Mouse (Mus musculus) CD4-positive naive resting alpha-beta T cell, adult 76 days (primary cell): ENCODE data around the gene Polr3e. TPM values are rescaled to one million over a fixed set of nuclear protein-coding genes. Genes with fewer than 3 reads are reported as not detected.

Experiments
- total RNA-seq: library from RNA; stranded (reverse); gene quantifications from one replicate; pipeline ENCODE4 v1.2.4, GENCODE M21; 2023

The Polr3e gene
- total RNA-seq = 32.2 TPM

GRCm38 (mm10) chr7:120917592-120918461, at the start of gene Polr3e:
TSS of gene Polr3e (plus strand) at chr7:120917744.

GRCm38 (mm10) chr7:120982200-120982841, 64.8 kb downstream of the Polr3e start, which contains the start of the genes Cdr2 and Mfsd13b:
TSS of gene Cdr2 (minus strand) at chr7:120982312.
TSS of gene Mfsd13b (plus strand) at chr7:120982509.

Other genes starting within 250 kb of the Polr3e start
- not detected for gene Pdzd9, start 247.4 kb upstream of the Polr3e start, total RNA-seq
- gene Mosmo, start 240.1 kb upstream of the Polr3e start, total RNA-seq = 25.7 TPM
- gene Vwa3a, start 178.4 kb upstream of the Polr3e start, total RNA-seq = not detected
- gene Gm5737, start 105.4 kb upstream of the Polr3e start, total RNA-seq = not detected
- gene Eef2k, start 74.9 kb upstream of the Polr3e start, total RNA-seq = 6.3 TPM
- gene Cdr2, start 64.6 kb downstream of the Polr3e start, total RNA-seq = 28.4 TPM
- gene Mfsd13b, start 64.8 kb downstream of the Polr3e start, total RNA-seq = not detected
- gene Mettl9, start 116.7 kb downstream of the Polr3e start, total RNA-seq = 90.5 TPM
- gene Igsf6, start 156.8 kb downstream of the Polr3e start, total RNA-seq = 3.3 TPM
- gene Otoa, start 163.9 kb downstream of the Polr3e start, total RNA-seq = 1.3 TPM